Mouse (Mus musculus) gastrocnemius, postnatal 25 days (tissue): ENCODE data around the gene Gm4141. TPM values are rescaled to one million over a fixed set of nuclear protein-coding genes. Genes with fewer than 3 reads are reported as not detected.
"Not testable (repeated sequence)": the region's sequence is repeated elsewhere in the genome, so short reads cannot be mapped to it uniquely, and the experiment has no call there.

Source experiments
- DNase-seq: peaks from one replicate; pipeline ENCODE4 v3.0.0; 2022
- long read RNA-seq, 2 experiments: library from polyadenylated mRNA; stranded (forward); transcript quantifications; one replicate each; pipeline ENCODE4 v2.0.0; 2021
- total RNA-seq, 2 experiments: library from RNA; stranded (reverse); gene quantifications; 1 replicate in 1 of 2; 2 replicates in 1 of 2; pipeline ENCODE4 v1.2.3; 2021

The Gm4141 gene
- total RNA-seq = not detected
- long read RNA-seq, experiment 1 = 0 reads
- long read RNA-seq, experiment 2 = 0 reads

GRCm38 (mm10) chr7:20576141-20576540 is at the start of gene Gm4141:
Gene Gm4141 (minus strand): TSS chr7:20576241.
- not testable (repeated sequence) for DNase-seq

- not testable (repeated sequence) for DNase-seq
Observed at GRCm38 (mm10) chr7:20598921-20599320, 22.9 kb upstream of the Gm4141 start, which contains the start of gene Gm4513. Gene Gm4513 (minus strand): TSS chr7:20599021.

- DNase-seq = not testable (repeated sequence)
Observed at GRCm38 (mm10) chr7:20545657-20546056, 30.4 kb downstream of the Gm4141 start, which contains the start of gene Gm5726. Gene Gm5726 (minus strand): TSS chr7:20545757.

- DNase-seq = not testable (repeated sequence)
Observed at GRCm38 (mm10) chr7:20533537-20533936, 42.5 kb downstream of the Gm4141 start, which contains the start of gene Vmn1r104. Gene Vmn1r104 (plus strand): TSS chr7:20533837.

Other genes starting within 250 kb of the Gm4141 start
- gene Gm4133, start 242.2 kb downstream of the Gm4141 start, total RNA-seq = not detected
- gene Gm5728, start 200.8 kb downstream of the Gm4141 start, total RNA-seq = not detected
- not detected for gene Vmn1r100, start 158.3 kb downstream of the Gm4141 start, total RNA-seq
- not detected for gene Vmn1r101, start 133.6 kb downstream of the Gm4141 start, total RNA-seq
- gene Gm10670, start 101.3 kb downstream of the Gm4141 start, total RNA-seq = not detected
- not detected for gene Vmn1r103, start 65.7 kb downstream of the Gm4141 start, total RNA-seq
- gene Vmn1r104, start 42.4 kb downstream of the Gm4141 start, total RNA-seq = not detected
- not detected for gene Gm5726, start 30.5 kb downstream of the Gm4141 start, total RNA-seq
- gene Gm4513, start 22.8 kb upstream of the Gm4141 start, total RNA-seq = not detected
- not detected for gene Vmn1r107, start 92.7 kb upstream of the Gm4141 start, total RNA-seq
- not detected for gene Vmn1r111, start 127.0 kb upstream of the Gm4141 start, total RNA-seq
- not detected for gene Gm10668, start 154.4 kb upstream of the Gm4141 start, total RNA-seq
- not detected for gene Vmn1r112, start 194.9 kb upstream of the Gm4141 start, total RNA-seq
- gene Vmn1r113, start 211.0 kb upstream of the Gm4141 start, total RNA-seq = not detected
- gene Vmn1r114, start 235.9 kb upstream of the Gm4141 start, total RNA-seq = not detected